Mouse (Mus musculus) telencephalon, adult 2 months (tissue): ENCODE measurements around the gene Mc3r.

ENCODE experiments used
- DNase-seq: peaks from one replicate; pipeline ENCODE4 v3.0.0-alpha.2; 2011; ENCODE audit warnings: low read depth, low spot score

Mc3r gene

GRCm38 (mm10) chr2:172248106-172248764, at the start of gene Mc3r:
TSS of gene Mc3r (plus strand) at chr2:172248492.
- DNase-seq: no peak

GRCm38 (mm10) chr2:172201998-172202780, 46.1 kb upstream of the Mc3r start:
- DNase-seq: no peak

DNA sequence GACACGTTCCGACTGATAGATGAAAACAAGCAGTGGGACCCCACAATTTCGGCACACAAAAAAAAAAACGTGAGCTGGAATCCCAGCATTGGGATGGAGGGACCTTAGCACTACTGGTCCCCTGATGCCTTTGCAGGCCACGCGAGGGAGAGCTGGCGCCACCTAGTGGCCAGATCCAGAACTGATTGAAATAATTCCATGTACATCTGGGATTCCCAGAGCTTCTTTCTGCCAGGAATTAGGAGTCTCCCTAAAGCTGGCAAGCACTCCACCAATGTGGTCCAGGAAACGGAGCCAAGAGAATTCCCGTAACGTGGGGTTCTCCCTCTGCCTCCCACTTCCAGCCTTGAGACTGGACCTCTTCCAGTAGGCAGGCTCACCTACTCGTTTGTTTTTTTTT, 41.3 kb upstream of the Mc3r start:
- DNase-seq: peak; percentile 35

DNA sequence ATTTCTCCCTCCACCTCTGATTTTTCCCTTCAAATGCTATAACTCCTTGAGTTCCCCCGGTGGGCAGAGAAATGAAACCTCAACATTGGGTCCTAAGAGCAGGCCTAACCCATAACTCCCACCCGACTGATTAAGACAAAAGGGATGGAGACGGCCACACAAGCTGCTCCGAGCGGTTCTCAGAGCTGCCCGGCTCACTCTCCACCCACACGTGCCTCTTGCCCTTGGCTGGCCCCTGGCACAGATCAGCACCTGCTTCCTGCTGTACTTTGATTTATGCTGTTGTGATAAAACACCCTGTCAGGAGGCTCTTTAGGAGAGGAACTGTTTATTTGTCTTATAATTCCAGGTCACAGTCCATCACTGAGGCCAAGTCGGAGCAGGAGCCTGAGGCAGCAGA, 34.8 kb upstream of the Mc3r start:
- no peak for DNase-seq

GRCm38 (mm10) chr2:172214336-172214735, 34.0 kb upstream of the Mc3r start:
- no peak for DNase-seq

- peak; percentile 18 for DNase-seq
These were observed 32.7 kb upstream of the Mc3r start for GRCm38 (mm10) chr2:172215508-172216162.

GRCm38 (mm10) chr2:172216163-172216915, 32.0 kb upstream of the Mc3r start:
- DNase-seq: no peak

GRCm38 (mm10) chr2:172217886-172218285, 30.4 kb upstream of the Mc3r start:
- DNase-seq: no peak

GRCm38 (mm10) chr2:172219186-172219585, 29.1 kb upstream of the Mc3r start:
- DNase-seq: no peak

- DNase-seq: no peak
These were observed 26.5 kb upstream of the Mc3r start for GRCm38 (mm10) chr2:172221656-172222393.

DNA sequence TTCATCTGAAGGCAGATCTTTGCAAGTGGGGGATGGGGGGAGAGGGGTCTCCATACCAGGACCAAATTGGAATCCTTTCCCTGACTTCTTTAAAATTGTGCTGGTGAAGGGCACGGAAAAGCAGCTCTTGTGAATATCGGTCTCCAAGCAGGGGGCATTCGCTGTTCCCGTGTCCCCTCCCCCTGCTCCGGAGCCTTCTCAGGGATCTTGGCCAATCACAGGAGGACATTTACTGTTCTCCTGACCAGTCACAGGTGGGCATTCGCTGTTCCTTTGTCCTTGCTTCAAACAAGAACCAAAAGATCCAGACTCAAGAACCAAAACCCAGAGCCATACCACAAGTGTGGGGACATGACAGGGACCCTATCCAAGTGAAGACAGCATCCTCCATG, 25.9 kb upstream of the Mc3r start:
- no peak for DNase-seq

- DNase-seq: no peak
These were observed 25.4 kb upstream of the Mc3r start for GRCm38 (mm10) chr2:172222891-172223290.

DNA sequence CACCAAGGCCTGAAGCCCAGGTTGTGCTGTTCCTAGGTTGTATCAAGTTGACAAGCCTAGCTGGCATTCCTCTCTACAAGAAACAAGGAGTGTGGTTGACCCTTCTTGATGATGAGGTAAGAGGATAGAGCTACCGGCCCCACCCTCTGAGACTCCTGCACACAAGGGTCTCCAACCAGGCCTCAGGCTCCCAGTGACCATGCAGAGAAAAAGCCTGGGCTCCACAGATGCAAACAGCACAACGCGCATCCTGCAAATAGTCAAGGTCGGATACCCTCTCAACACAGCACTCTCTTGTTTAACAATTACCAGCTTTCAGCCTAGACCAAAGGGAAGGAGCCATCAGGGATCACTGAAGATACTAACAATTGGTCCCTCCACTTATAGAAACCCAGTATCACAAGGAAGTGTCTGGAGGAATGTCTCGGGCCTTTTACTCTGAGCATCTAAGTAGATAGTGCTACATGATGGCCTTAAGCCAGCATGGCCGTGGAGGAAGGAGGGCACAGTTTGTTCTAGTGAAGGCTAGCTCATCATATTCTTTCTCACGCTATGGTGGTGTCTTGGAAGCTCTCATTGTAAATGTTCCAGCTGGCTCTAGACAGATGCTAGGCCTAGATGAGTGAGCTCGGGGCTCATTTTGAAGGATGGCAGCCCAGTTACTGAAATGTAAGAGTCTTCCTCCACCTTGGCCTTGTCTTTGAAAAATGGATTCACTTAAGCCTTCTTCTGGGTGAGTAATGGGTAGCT, 24.7 kb upstream of the Mc3r start:
- no peak for DNase-seq

GRCm38 (mm10) chr2:172226945-172227344, 21.3 kb upstream of the Mc3r start:
- DNase-seq: peak; percentile 49

DNA sequence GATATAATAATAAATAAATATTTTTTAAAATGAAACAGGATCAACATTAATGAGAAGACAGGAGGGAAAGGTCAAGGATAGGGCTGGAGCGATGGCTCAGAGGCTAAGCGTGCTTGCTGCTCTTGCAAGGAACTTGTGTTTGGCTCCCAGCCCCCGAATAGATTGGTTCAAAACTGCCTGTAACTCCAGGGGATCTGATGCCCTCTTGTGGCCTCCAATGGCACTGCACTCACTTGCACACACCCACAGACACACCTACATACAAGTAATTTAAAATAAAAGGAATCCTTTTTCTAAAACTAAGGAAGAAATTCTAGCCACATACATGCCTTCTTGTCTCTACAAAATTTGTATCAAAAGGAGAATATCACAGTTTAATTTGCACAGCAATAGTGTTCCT, 20.5 kb upstream of the Mc3r start:
- no peak for DNase-seq

- DNase-seq: no peak
These were observed 19.1 kb upstream of the Mc3r start for GRCm38 (mm10) chr2:172229190-172229589.

- no peak for DNase-seq
These were observed 18.2 kb upstream of the Mc3r start for GRCm38 (mm10) chr2:172230126-172230525.

- no peak for DNase-seq
These were observed 10.1 kb upstream of the Mc3r start for GRCm38 (mm10) chr2:172238220-172238619.

GRCm38 (mm10) chr2:172241031-172241430, 7.3 kb upstream of the Mc3r start:
- no peak for DNase-seq

DNA sequence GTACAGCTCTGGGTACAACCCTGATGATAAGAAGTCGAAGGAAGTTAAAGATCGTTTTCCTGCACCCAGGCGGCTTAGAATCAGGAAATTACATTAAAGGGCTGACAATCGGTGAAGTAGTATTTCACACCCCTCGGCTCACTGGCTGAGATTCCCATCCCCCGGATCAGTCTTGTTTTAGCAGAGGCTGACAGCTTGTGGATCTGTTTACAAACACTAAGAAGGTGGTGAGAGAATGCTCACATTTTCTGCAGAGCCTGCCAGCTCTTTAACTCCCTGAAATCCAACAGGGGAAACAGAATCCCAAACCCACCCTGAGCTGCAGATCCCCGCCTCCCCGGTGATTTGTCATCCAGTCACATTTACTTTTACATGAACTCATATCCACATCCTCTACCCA, 2.8 kb upstream of the Mc3r start:
- no peak for DNase-seq

DNA sequence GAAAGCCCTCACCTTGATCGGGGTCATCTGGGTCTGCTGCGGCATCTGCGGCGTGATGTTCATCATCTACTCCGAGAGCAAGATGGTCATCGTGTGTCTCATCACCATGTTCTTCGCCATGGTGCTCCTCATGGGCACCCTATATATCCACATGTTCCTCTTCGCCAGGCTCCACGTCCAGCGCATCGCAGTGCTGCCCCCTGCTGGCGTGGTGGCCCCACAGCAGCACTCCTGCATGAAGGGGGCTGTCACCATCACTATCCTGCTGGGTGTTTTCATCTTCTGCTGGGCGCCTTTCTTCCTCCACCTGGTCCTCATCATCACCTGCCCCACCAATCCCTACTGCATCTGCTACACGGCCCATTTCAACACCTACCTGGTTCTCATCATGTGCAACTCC, 1.0 kb downstream of the Mc3r start:
- DNase-seq: no peak
